ENCODE assay signal across 23 mouse cellular contexts in genomic region chr15:27825390-27825789, GRCm38 (mm10).
DNase-seq lines count a peak whose midpoint lies in the region; ATAC-seq and TF ChIP-seq lines count a peak whose summit lies in the region.
"Had no signal": no experiment of that assay in that cellular context is flagged by ENCODE, and none has a peak within 500 bp of the region (broad histone marks: within the 10 kb centered on the region; RNA-seq: fewer than 3 reads in every experiment).

No protein-coding gene starts in this region.

- H3K9ac ChIP-seq in heart, embryonic 12.5 days, result no peak overlapping the region
- H3K9ac ChIP-seq in liver, embryonic 11.5 days (ENCODE audit: low read depth, low read length), result no peak overlapping the region
- H3K9ac ChIP-seq: forebrain, postnatal 0 days; kidney, embryonic 15.5 days had no signal

- H3K27ac ChIP-seq in layer of hippocampus, adult 2 months, result peak overlapping the region; percentile 53; the same call in 1 of the 2 replicates
- no peak overlapping the region for H3K27ac ChIP-seq in heart, embryonic 12.5 days (ENCODE audit: poor library complexity, severe bottlenecking)
- H3K27ac ChIP-seq in liver, embryonic 11.5 days (ENCODE audit: low read depth, low read length), result no peak overlapping the region
- H3K27ac ChIP-seq: forebrain, embryonic 10.5 days; gastrocnemius, adult 2 months; heart, embryonic 10.5 days; kidney, embryonic 15.5 days; left cerebral cortex, adult 2 months; midbrain, embryonic 10.5 days had no signal

- no peak overlapping the region for H3K4me3 ChIP-seq in layer of hippocampus, adult 2 months
- no peak overlapping the region for H3K4me3 ChIP-seq in heart, embryonic 12.5 days
- no peak overlapping the region for H3K4me3 ChIP-seq in liver, embryonic 11.5 days (ENCODE audit: low read depth, low read length)
- H3K4me3 ChIP-seq: forebrain, embryonic 10.5 days; gastrocnemius, adult 2 months; heart, embryonic 10.5 days; kidney, embryonic 15.5 days; left cerebral cortex, adult 2 months; midbrain, embryonic 10.5 days had no signal

- H3K9me3 ChIP-seq in heart, embryonic 12.5 days (replicated peaks), result no peaks in the 10 kb centered on the region
- no peaks in the 10 kb centered on the region for H3K9me3 ChIP-seq in liver, embryonic 11.5 days (ENCODE audit: control insufficient read depth, low read length)
- H3K9me3 ChIP-seq: forebrain, embryonic 10.5 days; heart, embryonic 10.5 days; kidney, embryonic 15.5 days; midbrain, embryonic 10.5 days had no signal

- no peaks in the 10 kb centered on the region for H3K4me1 ChIP-seq in heart, embryonic 12.5 days (replicated peaks)
- no peaks in the 10 kb centered on the region for H3K4me1 ChIP-seq in liver, embryonic 11.5 days (replicated peaks; ENCODE audit: control insufficient read depth, insufficient read depth, low read length)
- H3K4me1 ChIP-seq: forebrain, embryonic 10.5 days; heart, embryonic 10.5 days; kidney, embryonic 15.5 days; midbrain, embryonic 10.5 days had no signal

- DNase-seq in layer of hippocampus, adult 2 months (ENCODE audit: low spot score in 2 of 2), result no peak
- DNase-seq in layer of hippocampus, adult 9-11 months, result no peak
- DNase-seq in induced T-regulatory cell, adult 2 months (ENCODE audit: low read depth), result peak; percentile 81
- DNase-seq in natural killer cell, adult 2 months (ENCODE audit: low spot score in 2 of 2), result peak; percentile 6 to 10
- DNase-seq in liver, embryonic 11.5 days (ENCODE audit: low spot score), result no peak
- DNase-seq in gastrocnemius, adult 18-20 months (ENCODE audit: low spot score), result no peak
- DNase-seq: adrenal gland, adult 8-10 months; cerebellum, postnatal 10 days; forebrain, postnatal 0 days; gastrocnemius, adult 2 months; kidney, adult 11 months; kidney, postnatal 36 days; left cerebral cortex, postnatal 4 days; liver; lung, postnatal 4 days had no signal

- ATAC-seq in CD4-positive, CD25-positive, alpha-beta regulatory T cell, adult 4 months, result peak; percentile 33
- no peak for ATAC-seq in heart, embryonic 12.5 days (ENCODE audit: insufficient number of reproducible peaks, low FRiP score)
- ATAC-seq in liver, embryonic 11.5 days (replicated peaks; ENCODE audit: low FRiP score), result no peak
- ATAC-seq: forebrain, postnatal 0 days; hindbrain, embryonic 16.5 days had no signal

- H3K4me2 ChIP-seq in heart, embryonic 12.5 days, result no peak overlapping the region
- no peak overlapping the region for H3K4me2 ChIP-seq in liver, embryonic 11.5 days
- H3K4me2 ChIP-seq: kidney, embryonic 15.5 days had no signal

- TF ChIP-seq CTCF in layer of hippocampus, adult 2 months (conservative IDR thresholded peaks at IDR 0.05), result no peak

- 90% methylated on average over 12 of the region's 12 CpGs for WGBS in heart, embryonic 12.5 days
- 91% methylated on average over 12 of the region's 12 CpGs for WGBS in liver, embryonic 11.5 days

- H3K36me3 ChIP-seq in heart, embryonic 12.5 days, result peaks cover 87% of the 10 kb centered on the region
- peaks cover 14% of the 10 kb centered on the region; the same call in 1 of the 2 replicates for H3K36me3 ChIP-seq in liver, embryonic 11.5 days (ENCODE audit: control insufficient read depth, insufficient read depth, low read length)

- H3K27me3 ChIP-seq in heart, embryonic 12.5 days (replicated peaks), result no peaks in the 10 kb centered on the region
- no peaks in the 10 kb centered on the region for H3K27me3 ChIP-seq in liver, embryonic 11.5 days (replicated peaks; ENCODE audit: control insufficient read depth, insufficient read depth, low read length)
- H3K27me3 ChIP-seq: kidney, embryonic 15.5 days had no signal

Comparison
In these comparisons a context has a peak if more than half of its experiments do, and no peak if none do; other contexts are left out.
1. DNase-seq: peak in induced T-regulatory cell, adult 2 months (single experiment) and natural killer cell, adult 2 months (2 of 2); none in layer of hippocampus, adult 2 months (0 of 2), layer of hippocampus, adult 9-11 months (single experiment), liver, embryonic 11.5 days (single experiment) and gastrocnemius, adult 18-20 months (single experiment).